ENCODE assay signal across 10 mouse cellular contexts in the genomic region with DNA sequence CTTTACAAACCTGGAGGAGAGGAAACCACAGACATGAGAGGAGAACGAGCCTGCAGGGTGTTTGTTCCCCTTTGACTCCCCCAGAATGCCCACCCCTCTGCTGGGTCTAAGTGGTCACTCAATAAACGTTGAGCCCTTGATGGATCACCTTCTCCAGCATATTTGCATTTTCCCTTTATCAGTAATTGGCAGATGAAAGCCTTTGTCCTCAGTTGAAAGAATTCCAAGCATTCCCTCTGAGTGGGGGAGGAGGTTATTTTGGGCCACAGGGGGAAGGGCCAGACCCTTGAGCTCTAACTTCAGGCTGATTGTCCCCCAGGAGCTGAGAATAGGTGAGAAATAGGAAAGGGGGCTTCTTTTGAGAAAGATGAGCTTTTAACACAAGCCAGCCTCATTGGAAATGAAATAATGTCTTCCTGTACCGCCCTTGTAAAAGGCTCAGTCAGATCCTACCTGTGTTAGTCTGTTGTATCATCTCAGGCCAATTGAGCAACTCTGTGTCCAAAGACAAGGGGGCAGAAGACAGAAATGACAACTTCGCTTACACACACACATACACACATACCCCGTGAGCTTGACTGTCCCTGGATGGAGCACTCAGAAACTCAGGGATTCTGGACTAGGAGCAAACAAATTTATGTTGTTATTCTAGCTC. TPM values are rescaled to one million over a fixed set of nuclear protein-coding genes. Genes with fewer than 3 reads are reported as not detected.
DNase-seq lines count a peak whose midpoint lies in the region; ATAC-seq and TF ChIP-seq lines count a peak whose summit lies in the region.
"Had no signal": no experiment of that assay in that cellular context is flagged by ENCODE, and none has a peak within 500 bp of the region (broad histone marks: within the 10 kb centered on the region; RNA-seq: fewer than 3 reads in every experiment).

No protein-coding gene starts in this region.

- no peaks in the 10 kb centered on the region for H3K9me3 ChIP-seq in heart, embryonic 14.5 days (ENCODE audit: control insufficient read depth, low read length)
- H3K9me3 ChIP-seq in E14TG2a.4 (ENCODE audit: low read length) = no peaks in the 10 kb centered on the region
- no peaks in the 10 kb centered on the region for H3K9me3 ChIP-seq in forebrain, embryonic 10.5 days
- no peaks in the 10 kb centered on the region for H3K9me3 ChIP-seq in limb, embryonic 13.5 days

- H3K4me1 ChIP-seq in heart, embryonic 14.5 days (ENCODE audit: control insufficient read depth in 2 of 2, insufficient read depth in 2 of 2, low read length in 2 of 2) = peaks cover 30 to 37% of the 10 kb centered on the region in 2 experiments
- peaks cover 88% of the 10 kb centered on the region for H3K4me1 ChIP-seq in E14TG2a.4 (replicated peaks; ENCODE audit: low read depth, low read length)
- H3K4me1 ChIP-seq in forebrain, embryonic 10.5 days = peaks cover 84% of the 10 kb centered on the region
- peaks cover 54% of the 10 kb centered on the region for H3K4me1 ChIP-seq in limb, embryonic 13.5 days

- TF ChIP-seq CTCF in E14TG2a.4 (conservative IDR thresholded peaks at IDR 0.05; ENCODE audit: low read length) = no peak

- peak overlapping the region; percentile 98 for H3K4me2 ChIP-seq in heart, embryonic 14.5 days (ENCODE audit: low read length)
- peak overlapping the region; percentile 99 for H3K4me2 ChIP-seq in limb, embryonic 13.5 days (replicated peaks)

- no peak for ATAC-seq in heart, embryonic 14.5 days (ENCODE audit: insufficient number of reproducible peaks, insufficient read depth, low FRiP score, low read depth)
- ATAC-seq in limb, embryonic 13.5 days (ENCODE audit: low FRiP score, low read depth) = no peak
- ATAC-seq in CD4-positive, CD25-positive, alpha-beta regulatory T cell, adult 4 months = no peak
- no peak for ATAC-seq in inflammation-experienced regulatory T-cells, adult 6 months

- H3K27ac ChIP-seq in heart, embryonic 14.5 days (replicated peaks in 1 of 2; ENCODE audit: control insufficient read depth in 1 of 2, insufficient read depth in 1 of 2, low read depth in 2 of 2, low read length in 2 of 2) = peak overlapping the region; percentile 66 to 92
- H3K27ac ChIP-seq in forebrain, embryonic 10.5 days = peak overlapping the region; percentile 96
- no peak overlapping the region for H3K27ac ChIP-seq in limb, embryonic 13.5 days

- peak overlapping the region; percentile 69 to 77 for H3K4me3 ChIP-seq in heart, embryonic 14.5 days (ENCODE audit: control insufficient read depth in 1 of 2, insufficient read depth in 1 of 2, low read depth in 1 of 2, low read length in 2 of 2)
- H3K4me3 ChIP-seq in E14TG2a.4 (replicated peaks; ENCODE audit: low read length) = peak overlapping the region; percentile 82
- peak overlapping the region; percentile 68 for H3K4me3 ChIP-seq in forebrain, embryonic 10.5 days
- 0 out of 2 replicates have a peak overlapping the region, but pooled peaks have one; percentile 65 for H3K4me3 ChIP-seq in limb, embryonic 13.5 days

- DNase-seq in heart, adult 8-10 months (ENCODE audit: low spot score) = no peak
- DNase-seq in forebrain, embryonic 10.5 days (ENCODE audit: extremely low spot score, low spot score) = no peak
- DNase-seq in right cerebral cortex, adult 2 months (ENCODE audit: low spot score in 2 of 2) = no peak
- DNase-seq: left cerebral cortex, postnatal 4 days had no signal

- no peaks in the 10 kb centered on the region for H3K27me3 ChIP-seq in heart, embryonic 14.5 days (ENCODE audit: control insufficient read depth, insufficient read depth, low read length)
- H3K27me3 ChIP-seq in E14TG2a.4 (ENCODE audit: insufficient read depth, low read length) = peaks cover 7% of the 10 kb centered on the region
- H3K27me3 ChIP-seq in forebrain, embryonic 10.5 days (ENCODE audit: poor library complexity, severe bottlenecking) = no peaks in the 10 kb centered on the region
- no peaks in the 10 kb centered on the region for H3K27me3 ChIP-seq in limb, embryonic 13.5 days

- WGBS in heart, embryonic 14.5 days = 12% methylated on average over 5 of the region's 5 CpGs
- 28% methylated on average over 5 of the region's 5 CpGs for WGBS in forebrain, embryonic 10.5 days
- WGBS in limb, embryonic 13.5 days = 27% methylated on average over 5 of the region's 5 CpGs

- H3K36me3 ChIP-seq in heart, embryonic 14.5 days (ENCODE audit: control insufficient read depth, insufficient read depth, low read length) = no peaks in the 10 kb centered on the region
- peaks cover 12% of the 10 kb centered on the region; the same call in 1 of the 2 replicates for H3K36me3 ChIP-seq in E14TG2a.4 (ENCODE audit: insufficient read depth, low read length)
- H3K36me3 ChIP-seq in forebrain, embryonic 10.5 days (replicated peaks) = peaks cover 4% of the 10 kb centered on the region
- no peaks in the 10 kb centered on the region for H3K36me3 ChIP-seq in limb, embryonic 13.5 days

- peak overlapping the region; percentile 84 for H3K9ac ChIP-seq in heart, embryonic 14.5 days (ENCODE audit: low read length)
- H3K9ac ChIP-seq in limb, embryonic 13.5 days = 0 out of 2 replicates have a peak overlapping the region, but pooled peaks have one; percentile 25

RNA-seq across cellular contexts. Expression of a gene that starts 1.9 kb away (rescaled TPM):
- 24.2 and 27.3 TPM in 2 replicates for polyA plus RNA-seq in heart, embryonic 14.5 days (2014; fragmentation: Nextera tagmentation; extraction: Ambion mirVana)
- total RNA-seq in heart, adult 8-10 months (2022) = 10 to 100 TPM; 12.7 to 14.9 (median 14.4) TPM
- polyA plus RNA-seq in forebrain, embryonic 10.5 days (2016; fragmentation: Nextera tagmentation; extraction: Ambion mirVana) = 83.3 and 83.4 TPM in 2 replicates
- polyA plus RNA-seq in limb, embryonic 13.5 days (2015; fragmentation: Nextera tagmentation; extraction: Ambion mirVana) = 64.3 and 66.6 TPM in 2 replicates
- polyA plus RNA-seq in CD4-positive, CD25-positive, alpha-beta regulatory T cell, adult 4 months (2017; shearing (Covaris generic)) = 10 to 100 TPM; 33.1 to 51.1 TPM
- polyA plus RNA-seq in inflammation-experienced regulatory T-cells, adult 6 months (2017; shearing (Covaris generic)) = 10 to 100 TPM; 29.8 to 58.3 (median 53.4) TPM

RNA-seq across cellular contexts. Expression of a gene that starts 23.4 kb away (rescaled TPM):
- 18.0 and 24.6 TPM in 2 replicates for polyA plus RNA-seq in heart, embryonic 14.5 days (2014; fragmentation: Nextera tagmentation; extraction: Ambion mirVana)
- total RNA-seq in heart, adult 8-10 months (2022) = 10 to 100 TPM; 13.3 to 16.3 (median 15.2) TPM
- polyA plus RNA-seq in forebrain, embryonic 10.5 days (2016; fragmentation: Nextera tagmentation; extraction: Ambion mirVana) = 6.9 and 7.9 TPM in 2 replicates
- polyA plus RNA-seq in limb, embryonic 13.5 days (2015; fragmentation: Nextera tagmentation; extraction: Ambion mirVana) = 15.3 and 15.5 TPM in 2 replicates
- 1 to 10 TPM; 4.2 to 8.1 TPM for polyA plus RNA-seq in CD4-positive, CD25-positive, alpha-beta regulatory T cell, adult 4 months (2017; shearing (Covaris generic))
- 10 to 100 TPM in 1 of 3 experiments, 1 to 10 TPM in 2; 7.3 to 10.0 (median 8.0) TPM for polyA plus RNA-seq in inflammation-experienced regulatory T-cells, adult 6 months (2017; shearing (Covaris generic))

RNA-seq across cellular contexts. Expression of a gene that starts 55.3 kb away (rescaled TPM):
- 0.67 TPM in 1 of 2 replicates, not detected in the other for polyA plus RNA-seq in heart, embryonic 14.5 days (2014; fragmentation: Nextera tagmentation; extraction: Ambion mirVana)
- not detected for total RNA-seq in heart, adult 8-10 months (2022)
- 0.26 and 0.33 TPM in 2 replicates for polyA plus RNA-seq in forebrain, embryonic 10.5 days (2016; fragmentation: Nextera tagmentation; extraction: Ambion mirVana)
- 0.92 TPM in 1 of 2 replicates, not detected in the other for polyA plus RNA-seq in limb, embryonic 13.5 days (2015; fragmentation: Nextera tagmentation; extraction: Ambion mirVana)
- 1 to 10 TPM; 5.2 to 6.9 TPM for polyA plus RNA-seq in CD4-positive, CD25-positive, alpha-beta regulatory T cell, adult 4 months (2017; shearing (Covaris generic))
- 1 to 10 TPM; 2.6 to 7.4 (median 6.1) TPM for polyA plus RNA-seq in inflammation-experienced regulatory T-cells, adult 6 months (2017; shearing (Covaris generic))
- total RNA-seq: gastrocnemius, adult 18-20 months; left cerebral cortex, postnatal 4 days had no signal
